Mouse (Mus musculus) lung, postnatal 14 days (tissue): ENCODE results near the gene Itpr3.

Source experiments
- DNase-seq: peaks from one replicate; pipeline ENCODE4 v3.0.0; 2021

Itpr3 gene

DNA sequence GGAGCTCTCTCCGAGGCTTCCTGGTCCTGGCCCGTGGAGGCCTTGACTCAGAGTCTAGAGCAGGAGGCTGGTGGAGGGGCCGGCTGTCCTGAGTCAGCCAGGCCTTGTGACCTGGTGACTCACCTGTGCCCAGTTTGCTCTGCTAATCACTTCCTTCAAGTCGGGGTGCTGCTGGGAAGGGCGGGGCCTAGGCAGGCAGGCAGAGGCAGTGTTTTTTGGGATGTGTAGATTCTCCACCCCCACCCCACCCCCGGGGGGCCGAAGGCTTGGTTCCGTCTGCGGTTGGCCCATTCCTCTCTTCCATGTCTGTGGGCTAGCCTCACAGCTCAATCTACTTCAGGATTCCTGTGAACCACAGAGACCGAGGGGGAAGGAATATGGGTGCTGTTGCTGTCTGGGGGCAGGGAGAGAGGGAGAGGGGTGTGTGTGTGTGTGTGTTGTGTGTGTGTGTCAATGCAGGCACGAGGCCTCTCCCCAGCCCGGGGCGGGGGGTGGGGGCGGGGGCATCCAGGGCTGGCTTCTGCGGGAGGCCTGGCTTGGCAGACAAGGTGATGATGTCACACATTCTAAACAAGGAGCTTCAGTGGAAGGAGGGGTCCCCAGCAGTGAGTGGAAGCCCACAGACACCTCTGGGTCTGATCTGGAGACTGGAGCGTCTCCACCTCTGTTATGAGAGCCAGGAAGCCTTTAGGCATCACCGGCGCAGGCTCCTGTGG lies 18.6 kb upstream of the Itpr3 start:
- DNase-seq, result no peak

- DNase-seq, result no peak
Measured at GRCm38 (mm10) chr17:27039432-27040102, 17.5 kb upstream of the Itpr3 start.

GRCm38 (mm10) chr17:27040304-27041045 lies 16.6 kb upstream of the Itpr3 start:
- DNase-seq, result no peak

DNA sequence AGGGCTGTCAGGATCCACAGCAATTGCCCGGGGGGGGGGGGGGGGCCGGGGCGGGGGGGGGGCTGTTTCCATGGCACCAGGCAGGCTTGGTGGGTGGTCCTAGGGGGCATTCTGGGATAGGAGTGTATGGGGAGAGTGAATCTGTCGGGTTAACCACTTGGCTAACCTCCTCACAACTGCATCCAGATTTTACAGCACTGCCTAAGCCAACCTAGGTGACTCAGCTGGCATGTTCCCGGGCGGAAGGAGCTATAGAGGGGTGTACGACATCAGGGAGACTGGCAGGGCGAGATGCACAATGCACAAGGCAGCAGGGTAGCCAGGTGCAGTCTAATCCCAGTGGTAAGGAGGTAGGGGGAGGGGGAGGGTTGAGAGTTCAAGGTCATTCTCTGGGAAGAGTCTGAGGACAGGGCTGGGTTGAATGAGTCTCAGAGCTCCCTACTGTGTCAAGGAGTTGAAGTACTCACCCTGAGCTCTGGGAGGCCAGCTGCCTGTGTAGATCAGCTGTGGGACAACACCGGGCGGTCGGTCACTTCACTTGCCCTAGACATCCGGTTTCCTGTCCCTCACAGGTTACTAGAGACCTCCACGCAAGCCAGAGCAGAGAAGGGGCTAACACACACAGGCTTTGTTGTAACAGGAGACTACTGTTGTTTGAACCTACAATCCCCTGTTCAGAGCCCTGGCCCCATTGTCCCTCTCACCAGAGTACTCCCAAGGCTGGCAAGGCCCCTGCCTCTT lies 15.9 kb upstream of the Itpr3 start:
- DNase-seq, result no peak

DNA sequence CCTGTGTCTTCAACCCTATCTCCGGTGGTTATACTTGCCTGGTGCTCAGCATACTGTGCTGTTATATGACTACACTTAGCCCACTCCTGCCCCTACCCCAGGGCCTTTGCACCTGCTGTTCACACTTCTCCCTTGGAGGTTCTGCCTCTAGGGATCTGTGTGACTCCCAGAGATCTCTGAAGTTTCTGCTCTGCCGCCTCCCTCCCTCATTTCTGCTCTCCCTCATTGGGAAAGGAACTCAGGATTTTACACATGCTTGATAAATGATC lies 15.4 kb upstream of the Itpr3 start:
- no peak for DNase-seq

GRCm38 (mm10) chr17:27042840-27043239 lies 14.3 kb upstream of the Itpr3 start:
- DNase-seq, result no peak

- DNase-seq, result no peak
Measured at GRCm38 (mm10) chr17:27045164-27045563, 11.9 kb upstream of the Itpr3 start.

GRCm38 (mm10) chr17:27047762-27048444 lies 9.2 kb upstream of the Itpr3 start:
- DNase-seq, result no peak

DNA sequence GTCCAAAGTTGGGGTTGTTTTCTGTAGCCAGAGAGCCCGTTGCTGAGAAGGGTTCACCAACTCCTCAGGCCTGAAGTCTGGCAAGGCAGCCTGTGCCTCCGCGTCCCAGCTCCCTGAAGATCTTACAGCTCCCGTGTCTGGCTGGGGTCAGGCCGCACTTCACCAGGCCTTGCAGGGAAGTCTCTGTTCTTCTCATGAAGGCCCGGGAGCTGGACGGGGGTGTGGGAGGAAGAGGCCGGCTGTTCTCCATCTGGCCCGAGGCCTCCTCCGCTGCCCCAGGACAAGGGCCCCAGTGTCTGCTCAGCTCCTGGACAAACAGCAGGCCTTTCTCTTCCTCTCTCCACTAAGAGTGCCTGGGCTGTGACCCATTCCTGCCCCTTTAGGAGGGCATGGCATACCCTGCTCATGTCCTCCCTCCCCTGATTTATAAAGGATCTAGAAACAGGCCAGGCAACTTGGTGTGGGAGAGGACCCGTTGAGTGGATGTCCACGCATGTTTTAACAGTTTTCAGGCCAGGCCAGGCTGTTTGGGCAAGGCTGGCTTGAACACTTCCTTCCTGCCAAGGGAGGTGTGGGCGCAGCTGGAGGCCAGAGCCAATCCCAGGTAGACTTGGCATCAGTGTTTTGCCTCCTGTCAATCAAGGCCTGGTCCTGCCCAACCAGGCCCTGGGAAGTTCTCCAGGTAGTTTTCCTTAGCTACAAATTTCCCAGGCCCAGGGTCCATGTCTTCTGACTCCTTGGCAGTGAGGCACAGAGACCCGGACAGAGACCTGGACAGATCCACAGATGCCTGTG lies 8.5 kb upstream of the Itpr3 start:
- DNase-seq, result no peak

DNA sequence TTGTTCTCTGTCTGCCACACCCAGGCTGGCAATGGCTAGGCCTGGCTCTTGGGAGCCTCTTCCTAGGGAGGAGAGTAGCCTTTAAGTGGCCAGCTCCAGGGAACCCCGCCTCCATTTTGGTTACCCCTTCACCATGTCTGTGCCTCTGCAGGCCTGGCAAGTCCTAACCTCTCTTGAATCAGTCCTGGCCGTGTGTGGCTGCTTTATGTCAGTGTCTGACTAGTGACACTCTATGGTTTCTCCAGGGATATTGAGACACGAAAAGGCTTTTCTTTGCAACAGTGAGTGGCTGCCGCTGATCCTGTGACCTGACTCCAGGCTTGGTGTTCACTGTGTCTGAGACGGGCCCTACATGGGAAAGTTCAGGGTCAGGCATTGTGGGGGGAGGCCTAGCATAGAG lies 6.3 kb upstream of the Itpr3 start:
- no peak for DNase-seq

GRCm38 (mm10) chr17:27051514-27051913 lies 5.6 kb upstream of the Itpr3 start:
- peak; percentile 76 for DNase-seq

DNA sequence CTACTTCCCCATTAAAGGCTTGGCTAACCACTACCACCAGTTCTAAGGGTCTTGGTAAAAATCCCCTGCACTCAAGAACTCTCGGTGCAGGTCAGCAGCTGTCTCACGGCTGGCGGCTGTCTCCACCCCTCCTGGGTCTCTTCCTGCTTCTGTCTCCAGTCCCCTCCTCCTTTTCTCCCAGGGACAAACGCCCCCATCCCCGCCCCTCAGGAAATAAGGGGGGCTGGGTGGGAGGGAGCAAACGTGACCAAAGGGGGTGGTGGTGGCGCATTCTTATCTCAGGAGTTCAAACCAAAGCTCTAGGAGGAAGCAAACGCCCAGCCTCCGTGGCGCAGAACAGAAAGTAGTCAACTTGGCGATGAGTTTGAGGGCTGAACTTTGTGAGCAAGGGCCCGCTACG lies 934 bp upstream of the Itpr3 start:
- peak; percentile 79 for DNase-seq

GRCm38 (mm10) chr17:27057517-27058055 lies 482 bp downstream of the Itpr3 start:
- DNase-seq, result no peak

DNA sequence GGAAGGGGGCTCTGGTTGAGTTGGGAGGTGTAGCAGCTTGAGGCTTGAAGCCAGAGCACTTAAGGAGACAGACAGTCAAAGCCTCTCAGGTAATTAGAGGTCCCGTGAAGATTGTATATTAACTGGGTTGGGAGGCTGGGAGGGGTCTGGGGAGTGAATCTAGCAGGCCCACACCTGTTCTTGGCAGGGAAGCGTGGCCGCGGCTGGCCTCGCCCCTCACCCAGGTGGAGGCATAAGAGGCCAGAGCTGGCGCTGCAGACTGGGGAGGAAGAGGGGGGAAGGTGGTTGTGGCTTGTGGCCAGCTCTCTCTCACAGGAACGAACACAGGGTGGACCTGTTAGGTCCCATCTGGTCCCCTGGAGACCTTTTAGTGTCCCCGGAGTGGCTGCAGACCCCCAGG lies 3.6 kb downstream of the Itpr3 start:
- no peak for DNase-seq

- no peak for DNase-seq
Measured at GRCm38 (mm10) chr17:27061727-27062126, 4.6 kb downstream of the Itpr3 start.

DNA sequence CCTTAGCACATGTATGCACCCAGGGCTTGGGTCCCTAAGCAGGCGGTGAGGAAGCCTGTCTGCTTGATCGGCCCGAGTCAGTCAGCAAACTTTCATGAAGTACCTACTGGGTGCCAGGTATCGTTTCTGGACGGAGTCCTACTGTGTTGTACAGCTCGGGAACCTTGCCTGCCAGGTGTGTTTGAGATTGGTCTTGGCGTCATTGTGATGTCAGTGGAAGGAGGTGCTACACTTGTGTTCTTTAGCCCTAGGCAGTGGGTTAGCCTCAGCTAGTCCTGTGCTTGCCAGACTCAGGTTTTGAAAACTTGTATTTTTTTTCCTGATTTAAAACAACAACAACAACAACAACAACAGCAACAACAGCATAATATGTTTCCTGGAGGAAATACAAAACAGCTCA lies 5.6 kb downstream of the Itpr3 start:
- no peak for DNase-seq

DNA sequence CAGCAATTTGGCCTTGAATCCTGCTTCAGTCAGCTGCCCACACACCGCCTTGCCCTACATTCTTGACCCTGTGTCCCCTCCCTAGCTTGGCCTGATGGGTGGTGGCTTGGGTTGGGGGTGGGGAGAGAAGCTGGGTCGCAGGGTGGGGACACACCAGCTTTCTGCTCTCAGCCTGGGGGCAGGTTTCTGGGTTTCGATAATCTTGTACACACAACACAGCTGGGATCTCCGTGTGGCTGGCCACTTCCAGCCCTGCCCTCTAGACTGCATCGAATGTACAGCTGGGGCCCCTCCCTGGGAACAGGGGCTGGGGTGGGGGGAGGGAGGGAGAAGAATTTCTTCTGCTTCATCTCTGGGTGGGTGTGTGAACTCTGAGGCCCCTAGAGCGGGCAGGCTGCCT lies 6.6 kb downstream of the Itpr3 start:
- no peak for DNase-seq

GRCm38 (mm10) chr17:27064195-27064594 lies 7.1 kb downstream of the Itpr3 start:
- DNase-seq, result no peak

DNA sequence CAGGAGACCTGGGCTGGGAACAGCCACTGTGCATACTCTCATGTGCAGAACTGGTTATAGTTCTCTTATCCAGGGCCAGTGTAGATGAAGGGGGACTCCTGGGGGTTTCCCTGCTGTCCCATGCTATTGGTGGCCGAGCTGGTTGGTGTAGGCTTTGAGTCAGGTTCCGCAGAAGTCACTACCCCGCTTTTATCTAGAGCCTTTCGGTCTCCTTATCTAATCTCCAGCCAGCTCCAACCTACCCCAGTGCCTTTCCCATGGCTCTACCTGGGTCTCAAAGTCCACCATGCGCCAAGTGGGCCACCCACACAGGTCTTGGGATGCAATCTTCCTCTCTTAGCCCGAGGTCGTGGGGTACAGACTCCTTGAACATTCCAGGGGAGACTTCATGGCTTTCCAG lies 9.0 kb downstream of the Itpr3 start:
- no peak for DNase-seq

GRCm38 (mm10) chr17:27069071-27069470 lies 12.0 kb downstream of the Itpr3 start:
- DNase-seq, result no peak

GRCm38 (mm10) chr17:27070913-27071312 lies 13.8 kb downstream of the Itpr3 start:
- no peak for DNase-seq

DNA sequence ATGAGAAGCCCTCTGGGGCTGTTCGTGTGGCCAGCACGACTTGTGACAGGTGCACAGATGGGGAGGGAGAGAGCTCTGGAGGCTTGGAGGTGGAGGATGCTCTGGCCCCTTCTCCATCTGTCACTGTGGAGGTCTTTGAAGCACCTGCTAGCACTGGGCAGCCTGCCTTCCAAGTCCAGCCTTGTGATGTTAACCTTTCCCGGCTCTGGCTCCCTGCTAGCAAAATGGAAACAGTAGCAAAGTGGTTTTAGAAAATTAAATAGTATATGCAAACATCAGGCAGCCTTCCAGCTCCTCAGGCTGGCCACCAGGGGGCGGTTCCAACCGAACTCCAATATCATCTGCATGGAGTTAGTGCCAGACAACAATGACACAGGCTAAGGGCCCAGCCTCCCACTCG lies 14.5 kb downstream of the Itpr3 start:
- DNase-seq, result peak; percentile 62
